Mouse (Mus musculus) cerebellum, adult 11-12 months (tissue): Measurements from ENCODE around the gene Ermard.
A peak's percentile ranks its signal among the peaks of the same experiment; 100 is the strongest.

ENCODE experiments used
- DNase-seq: peaks from one replicate; pipeline ENCODE4 v3.0.0; 2022

The Ermard gene

DNA sequence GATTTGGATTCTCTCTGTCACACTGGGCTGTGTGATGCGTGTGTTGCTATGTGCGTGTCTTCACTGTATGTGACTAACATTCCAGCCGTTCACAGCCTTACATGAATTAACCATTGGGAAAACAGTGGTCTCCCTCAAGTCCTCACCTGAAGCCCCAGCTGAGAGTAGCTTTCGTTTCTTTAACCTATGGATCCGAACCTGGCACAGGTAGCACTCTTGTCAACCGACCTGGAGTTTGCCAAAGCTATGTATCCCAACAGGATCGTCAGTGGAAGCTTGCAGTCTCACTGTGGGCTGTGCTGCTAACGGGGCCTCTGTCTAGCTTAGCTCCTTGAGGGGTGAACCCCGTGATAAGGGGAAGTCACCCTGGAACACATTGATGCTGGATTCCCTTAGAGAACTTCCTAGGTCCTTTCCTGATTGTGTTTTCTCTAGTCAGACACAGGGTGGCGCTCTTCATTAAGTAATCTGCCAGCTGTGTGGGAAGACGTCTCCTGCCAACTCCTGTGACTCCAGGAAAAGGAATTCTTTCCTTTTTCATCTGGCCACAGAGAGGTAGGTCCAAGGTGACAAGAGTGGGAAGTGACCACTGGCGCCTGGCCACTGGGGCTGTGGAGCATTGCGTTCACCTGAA is 24.5 kb downstream of the Ermard start:
- peak; percentile 36 for DNase-seq

DNA sequence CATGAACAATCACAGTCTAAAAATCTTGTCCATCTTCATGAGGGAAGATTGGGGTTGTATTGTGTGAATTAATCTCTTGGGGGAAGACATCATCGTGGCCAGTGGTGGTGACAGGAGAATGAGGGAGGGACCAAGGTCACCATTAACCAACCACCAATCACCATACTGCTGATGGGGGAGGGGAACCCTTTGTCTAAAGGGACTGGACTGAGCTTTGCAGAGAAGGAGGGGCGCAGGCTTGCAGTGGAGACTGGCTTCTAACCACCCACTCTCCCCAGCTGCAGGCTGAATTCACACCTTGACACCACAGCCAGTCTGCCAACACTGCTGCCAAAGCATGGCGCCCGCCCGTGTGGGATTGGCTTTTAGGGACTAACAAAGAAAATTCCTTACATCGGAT is 25.1 kb downstream of the Ermard start:
- no peak for DNase-seq

DNA sequence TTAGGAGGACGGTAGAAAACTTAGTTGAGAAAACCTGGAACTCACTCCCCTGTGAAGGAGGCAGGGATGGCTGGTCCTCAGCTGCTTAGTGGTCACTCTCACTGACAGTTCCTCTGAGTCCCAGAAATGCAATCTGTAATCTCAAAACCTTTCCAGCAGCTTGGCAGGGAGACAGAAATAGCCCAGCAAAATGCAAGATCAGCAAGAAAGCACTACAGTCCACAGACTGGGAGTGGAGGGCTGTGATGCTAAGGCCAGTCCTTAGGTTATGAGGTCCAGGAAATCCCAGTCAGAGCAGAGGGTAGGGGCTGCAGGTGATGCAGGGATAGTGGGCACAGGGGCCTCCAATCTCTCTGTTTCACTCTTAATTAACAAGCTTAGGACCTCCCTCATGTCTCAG is 25.9 kb downstream of the Ermard start:
- DNase-seq = no peak

DNA sequence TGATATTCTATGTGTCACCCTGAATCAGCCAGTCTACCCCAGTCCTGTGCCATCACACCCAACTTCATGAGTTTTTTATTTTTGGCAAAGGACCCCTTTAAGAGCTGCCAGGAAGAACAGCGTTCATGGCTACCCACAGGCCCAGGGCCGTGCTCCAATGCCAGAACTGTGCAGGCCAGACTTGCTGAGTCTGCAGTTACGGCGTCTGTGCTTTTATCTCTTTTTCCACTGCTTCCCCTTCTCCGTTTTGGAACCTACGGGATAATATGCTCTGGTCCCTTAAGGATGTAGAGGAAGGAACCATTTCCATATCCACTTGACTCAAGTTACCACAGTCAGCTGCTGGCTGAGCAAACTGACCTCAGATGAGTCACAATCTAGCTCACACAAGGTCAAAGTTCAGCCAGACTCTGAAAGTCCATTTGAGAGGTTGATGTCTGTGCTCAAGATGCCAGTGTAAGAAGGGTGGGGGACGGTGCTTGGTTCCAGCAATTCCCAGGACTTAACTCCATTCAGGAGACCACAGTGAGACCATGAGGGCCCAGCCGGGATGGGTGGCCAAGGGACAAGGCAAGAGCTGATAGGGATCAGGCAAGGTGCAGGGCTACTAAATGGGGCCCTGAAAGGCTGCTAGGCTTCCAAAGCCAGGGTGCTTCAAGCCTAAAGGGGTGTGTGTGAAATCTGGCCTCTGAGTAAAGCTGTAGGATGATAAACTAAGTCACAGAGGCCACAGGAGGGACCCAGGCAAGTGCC is 27.2 kb downstream of the Ermard start:
- DNase-seq = no peak

DNA sequence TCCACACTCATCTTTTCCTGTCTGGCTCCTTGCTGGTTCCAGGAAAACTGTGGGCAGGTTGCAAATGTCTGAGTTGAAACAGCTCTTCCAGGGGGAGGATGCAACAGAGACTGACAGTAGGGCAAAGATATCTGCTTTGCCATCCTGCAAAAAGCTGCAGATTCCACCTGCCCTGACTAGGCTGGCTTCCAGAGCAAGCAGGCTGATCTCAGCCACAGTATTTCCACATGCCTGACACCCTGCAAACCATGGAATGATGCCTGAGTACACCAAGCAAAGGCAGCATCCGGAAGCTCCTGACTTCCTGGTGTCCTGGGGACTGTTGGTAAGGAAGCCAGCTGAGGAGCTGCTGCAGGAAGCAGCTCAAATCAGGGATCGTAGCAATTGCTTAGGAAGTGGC is 28.1 kb downstream of the Ermard start:
- DNase-seq = no peak

DNA sequence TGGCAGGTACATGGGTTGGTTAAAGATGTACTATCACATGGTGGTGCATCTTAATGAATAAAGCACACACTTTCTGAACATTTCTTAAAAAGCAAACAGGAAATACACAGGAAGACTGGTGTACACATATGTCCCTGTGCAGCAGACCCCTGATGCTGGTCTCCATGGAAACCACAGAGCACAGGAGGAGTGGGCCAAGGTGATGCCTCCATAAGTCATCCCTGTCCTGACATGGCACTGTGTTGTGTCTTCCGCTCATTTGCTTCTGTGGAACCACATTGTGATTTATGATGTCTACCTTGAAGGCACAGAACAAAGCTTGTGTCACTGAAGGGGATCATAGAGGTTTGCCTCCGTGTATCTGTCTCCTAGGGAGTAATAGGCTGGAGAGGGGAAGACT is 31.2 kb downstream of the Ermard start:
- DNase-seq = no peak

DNA sequence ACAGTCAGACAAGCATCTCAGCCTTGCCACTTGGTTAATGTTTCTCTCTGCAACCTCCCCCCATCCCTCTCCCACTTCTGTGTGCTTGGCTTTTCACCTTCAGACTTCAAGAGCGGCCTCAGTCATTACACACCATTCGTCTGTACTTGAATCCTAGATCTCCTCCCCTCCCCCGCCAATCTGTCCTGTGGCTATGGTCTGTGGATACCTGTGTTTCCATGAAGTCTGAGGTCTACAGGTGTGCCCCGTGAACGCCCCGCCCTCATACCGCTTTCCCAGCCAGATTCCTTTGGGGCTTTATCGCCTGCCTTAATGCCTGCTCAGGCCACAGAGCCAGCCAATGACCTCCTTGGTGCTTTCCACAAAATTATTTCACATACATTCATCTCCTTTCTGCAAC is 34.0 kb downstream of the Ermard start:
- DNase-seq = no peak

DNA sequence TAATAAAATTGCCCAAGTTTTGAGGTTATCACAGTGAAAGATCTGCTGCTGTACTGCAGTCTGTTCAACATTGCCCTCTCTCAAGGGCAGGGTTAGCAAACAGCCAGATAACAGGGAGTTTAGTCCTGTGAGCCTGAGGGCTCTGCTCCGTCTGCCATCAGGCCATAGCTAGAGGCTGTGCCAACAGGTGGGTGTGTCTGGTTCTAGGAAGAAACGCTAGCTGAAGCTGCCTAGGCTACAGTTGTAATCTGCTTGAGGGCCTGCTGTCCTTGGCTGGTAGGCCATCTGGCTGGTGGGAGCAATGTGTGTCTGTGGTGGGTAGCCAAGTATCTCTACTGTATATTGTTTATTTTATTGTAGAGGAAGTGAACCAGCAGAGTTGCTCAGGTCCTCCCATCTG is 36.5 kb downstream of the Ermard start:
- DNase-seq = no peak

DNA sequence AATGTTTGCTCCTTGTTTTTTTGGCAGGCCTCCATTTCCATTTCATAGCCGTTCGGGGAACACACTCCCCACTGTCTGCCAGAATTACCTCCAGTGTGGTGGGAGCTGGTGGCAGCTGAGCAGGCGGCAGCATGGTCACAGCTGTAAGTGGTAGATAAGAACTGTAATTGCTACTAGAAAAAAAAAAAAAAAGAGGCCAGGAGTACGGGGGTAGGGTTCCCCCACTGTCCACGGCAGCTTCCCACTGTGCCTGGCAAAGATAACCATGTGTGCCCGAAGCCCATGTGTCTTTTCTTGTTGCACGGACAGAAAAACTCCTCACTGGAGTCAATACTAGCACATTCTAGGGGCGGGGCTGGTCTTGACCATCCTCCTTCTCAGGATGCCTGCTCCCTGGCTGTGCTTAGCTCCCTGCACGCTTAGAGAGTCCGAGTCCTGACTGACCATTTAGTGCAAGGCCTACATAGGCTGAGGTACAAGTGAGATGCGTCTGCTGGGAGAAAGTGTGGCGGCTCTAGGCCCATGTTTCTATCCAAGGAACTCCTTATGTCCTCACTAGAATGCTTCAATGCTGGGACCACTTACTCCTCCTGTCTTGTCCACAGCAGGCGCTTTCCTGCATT is 43.3 kb downstream of the Ermard start:
- no peak for DNase-seq

DNA sequence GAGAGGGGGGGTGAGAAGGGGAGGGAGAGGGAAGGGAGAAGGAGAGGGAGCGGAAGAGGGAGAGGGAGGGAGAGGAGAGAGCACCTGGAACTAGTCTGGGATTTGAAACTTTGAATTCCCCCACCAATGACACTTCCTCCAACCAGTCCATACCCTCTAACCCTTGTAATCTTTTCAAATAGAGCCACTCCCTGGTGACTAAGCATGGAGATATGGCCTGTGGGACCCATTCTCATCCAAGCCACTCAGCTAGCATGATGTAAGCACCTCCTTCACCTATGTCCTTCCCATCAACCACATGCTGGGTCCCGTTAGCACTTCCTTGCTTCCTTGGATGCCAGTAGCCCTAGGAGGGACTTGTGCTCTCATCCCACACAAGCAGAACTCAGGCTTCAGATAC is 44.0 kb downstream of the Ermard start:
- DNase-seq = no peak

DNA sequence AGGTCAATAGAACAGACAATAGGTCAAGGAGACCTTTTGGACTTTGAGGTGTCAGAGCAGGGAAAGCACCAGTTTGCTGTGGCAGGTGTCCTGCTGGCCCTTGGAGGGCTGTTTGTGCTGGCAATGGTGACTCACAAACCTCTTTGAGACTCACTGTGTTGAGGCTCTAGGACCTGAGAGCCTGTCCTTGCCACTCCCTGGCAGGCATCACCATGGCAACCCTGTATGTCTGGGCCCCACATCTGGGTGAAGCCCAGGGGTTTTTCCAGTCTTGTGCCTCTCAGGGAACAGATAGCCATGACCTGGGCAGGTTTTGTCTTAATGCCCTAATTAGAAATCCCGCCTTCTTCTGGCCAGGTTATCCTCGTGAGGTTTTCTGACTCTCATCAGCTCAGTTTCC is 47.2 kb downstream of the Ermard start:
- DNase-seq = no peak

DNA sequence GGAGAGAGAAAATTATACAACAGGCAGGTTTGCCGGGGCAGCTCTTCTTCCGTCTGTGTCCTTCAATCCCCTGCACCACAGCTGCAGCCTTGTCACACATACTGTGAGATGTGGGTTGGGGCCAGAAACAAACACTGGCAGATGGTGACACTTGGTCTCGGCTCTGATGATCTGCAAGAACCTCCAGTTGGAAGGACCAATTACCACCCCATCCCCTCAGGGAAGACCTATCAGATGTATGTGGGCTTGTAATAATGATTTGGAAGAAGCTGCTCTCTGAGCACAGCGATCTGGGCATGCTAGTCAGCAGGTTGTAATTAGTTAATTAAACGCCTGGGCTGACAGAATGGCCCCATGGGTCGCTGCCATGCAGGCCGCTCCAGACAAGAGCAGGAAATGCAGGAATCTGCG is 47.6 kb downstream of the Ermard start:
- DNase-seq = peak; percentile 42

DNA sequence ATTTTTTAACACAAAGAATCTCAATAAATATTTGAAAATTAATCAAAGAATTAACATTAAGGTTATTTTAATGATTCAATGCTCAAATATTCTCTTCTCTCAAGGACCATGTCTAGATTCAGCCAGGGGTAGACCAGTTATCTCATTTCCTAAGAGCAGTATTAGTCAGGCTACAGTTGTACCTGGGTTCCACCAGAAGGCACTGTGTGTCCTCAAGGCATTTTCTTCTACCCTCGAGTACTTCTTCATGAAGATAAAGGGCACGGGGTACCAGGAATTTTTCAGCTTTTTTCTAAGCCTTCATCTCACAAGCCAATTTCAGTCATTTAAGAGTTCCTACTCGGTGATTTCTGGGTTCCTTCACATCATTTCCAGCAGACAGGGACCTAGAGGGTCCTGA is 50.7 kb downstream of the Ermard start:
- no peak for DNase-seq

DNA sequence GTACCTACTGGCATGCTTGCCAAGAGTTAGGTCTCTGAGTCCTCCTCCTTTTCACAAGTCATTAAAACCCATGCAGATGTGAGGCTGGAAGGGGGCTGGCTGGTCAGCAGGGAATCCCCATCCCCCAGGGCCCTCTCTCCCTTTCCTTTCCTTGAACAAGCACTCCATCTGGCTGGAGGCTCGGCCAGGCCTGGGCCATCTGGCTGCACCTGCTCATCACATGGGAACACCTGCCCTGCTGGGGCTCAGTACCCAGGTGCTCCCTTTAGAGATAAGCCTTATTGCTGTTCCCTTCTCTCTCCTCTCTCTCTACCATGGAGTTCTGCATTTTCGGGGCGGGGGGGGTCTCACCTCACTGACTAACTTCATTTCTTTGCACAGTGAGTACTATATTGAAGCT is 52.5 kb downstream of the Ermard start:
- no peak for DNase-seq

DNA sequence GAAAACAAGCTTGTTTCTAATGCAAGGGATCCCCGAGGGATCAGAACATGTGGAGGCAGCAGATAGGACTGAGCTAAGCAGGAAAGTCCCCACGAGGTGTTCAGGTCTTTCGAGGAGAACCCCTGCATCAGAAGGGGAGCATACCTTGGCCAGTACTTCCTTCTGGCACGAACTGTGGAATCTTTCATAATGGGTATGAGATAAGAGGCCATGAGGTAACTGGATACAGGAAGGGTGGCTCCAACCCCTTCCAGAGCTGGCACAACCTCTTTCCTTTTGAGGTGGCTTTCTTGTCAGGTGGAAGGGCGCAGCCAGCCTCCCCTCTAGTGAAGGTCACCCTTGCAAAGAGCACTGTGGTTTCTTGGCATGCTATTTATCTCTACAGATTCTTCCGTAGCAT is 55.8 kb downstream of the Ermard start:
- DNase-seq = no peak

DNA sequence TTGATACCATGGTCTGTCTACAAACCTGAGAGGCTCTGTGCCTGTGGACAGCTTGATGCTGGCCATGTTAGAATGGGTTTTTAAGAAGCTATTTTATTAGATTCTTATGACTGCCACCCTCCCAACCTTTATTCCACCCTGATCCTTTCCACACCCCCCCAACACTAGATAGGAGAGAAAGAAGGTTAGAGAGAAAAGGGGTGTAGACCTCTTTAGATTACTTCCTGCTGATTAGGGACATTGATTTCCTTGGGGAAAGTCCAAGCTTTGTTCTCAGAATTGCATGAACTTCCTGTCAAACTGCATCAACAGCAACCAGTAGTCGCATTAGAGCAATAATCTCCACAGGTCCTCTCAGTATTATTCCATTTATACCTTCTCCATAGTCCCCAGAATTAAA is 57.7 kb downstream of the Ermard start:
- no peak for DNase-seq

DNA sequence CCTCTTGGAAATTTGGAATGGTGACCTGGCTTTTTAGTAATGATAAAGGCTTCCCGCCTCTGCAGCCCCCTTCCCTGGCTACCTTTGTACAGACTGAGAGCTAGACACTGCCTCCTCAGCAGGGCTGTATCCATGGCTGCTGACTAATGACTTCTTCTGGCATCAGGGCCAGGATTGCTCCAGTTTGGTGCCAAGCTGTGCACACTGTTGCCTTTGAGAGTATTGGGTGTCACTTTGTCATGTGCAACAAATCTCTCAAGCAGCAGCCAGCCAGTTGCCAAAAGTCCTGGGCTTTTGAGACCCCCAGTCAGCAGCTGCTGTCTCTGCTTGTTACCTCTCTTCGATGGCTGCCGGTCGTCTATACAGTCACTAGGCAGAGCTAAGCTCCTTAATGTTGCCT is 60.3 kb downstream of the Ermard start:
- DNase-seq = no peak

DNA sequence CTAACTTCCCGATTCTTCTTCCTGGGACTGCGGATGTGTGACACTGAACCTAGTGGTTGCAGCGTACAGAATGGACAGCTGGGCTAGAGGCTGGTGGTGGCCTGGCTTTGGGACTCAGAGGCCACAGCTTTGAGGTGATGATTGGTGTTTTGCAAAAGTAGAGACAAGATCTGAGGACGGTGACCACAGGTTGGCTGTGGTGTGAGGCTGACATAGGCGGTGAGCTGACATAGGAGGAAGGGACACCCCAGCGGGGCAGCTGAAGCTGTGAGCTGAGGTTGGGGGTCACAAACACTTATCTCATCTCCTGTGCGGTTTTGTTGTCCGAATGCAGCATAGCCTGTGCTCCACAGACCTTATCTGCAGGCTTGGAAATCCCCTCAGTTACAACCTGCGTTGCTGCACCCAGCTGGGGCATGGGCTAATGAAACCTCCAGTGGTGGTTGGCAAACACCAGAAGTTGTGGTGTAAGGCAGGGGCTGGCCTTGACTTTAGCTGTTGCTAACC is 66.2 kb downstream of the Ermard start:
- no peak for DNase-seq

DNA sequence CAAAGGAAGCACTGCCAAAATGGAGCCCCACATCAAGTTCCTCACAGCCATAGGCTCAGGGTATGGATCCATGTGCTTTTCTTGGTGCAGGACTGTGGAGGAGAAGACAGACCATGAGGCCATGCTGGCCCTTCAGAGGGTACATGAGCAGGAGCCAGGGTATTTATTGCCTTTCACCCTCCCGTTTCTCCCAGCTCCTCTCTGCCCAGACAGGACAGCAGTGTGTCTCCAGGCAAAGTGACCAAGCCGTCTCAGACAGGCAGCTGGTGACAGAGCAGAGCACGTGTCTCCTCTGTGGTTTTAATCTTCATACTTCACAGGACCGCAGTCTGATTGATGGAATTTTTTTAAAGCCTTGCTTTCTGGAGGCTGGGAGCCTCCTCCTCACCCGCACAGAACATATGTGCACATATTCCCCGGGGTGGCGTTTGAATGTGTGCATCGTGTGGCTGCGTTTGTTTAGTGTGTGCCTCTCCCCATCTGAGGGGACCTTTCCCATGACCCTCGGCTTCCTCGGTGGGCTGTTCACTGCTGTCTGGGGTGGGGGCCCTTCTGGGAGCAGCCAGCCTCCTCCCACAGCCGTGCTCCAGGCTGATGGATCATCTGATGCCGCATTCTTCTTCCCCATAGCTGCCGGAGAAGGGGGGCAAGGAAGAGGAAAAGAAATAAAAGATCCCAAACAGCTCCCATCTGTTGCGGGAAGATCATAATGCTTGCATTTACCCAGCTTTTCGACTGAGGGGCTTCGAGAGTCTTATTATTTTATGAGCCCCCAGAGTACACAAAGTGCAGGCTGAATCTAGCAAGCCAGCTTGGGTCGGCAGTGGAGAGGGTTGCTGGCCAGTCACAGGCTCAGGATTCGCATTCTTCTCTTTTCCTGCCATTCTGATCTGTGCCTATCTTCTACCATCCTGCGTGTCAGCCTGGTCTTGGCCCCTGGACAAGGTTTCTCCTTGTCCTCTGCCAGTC is 67.7 kb downstream of the Ermard start:
- no peak for DNase-seq

DNA sequence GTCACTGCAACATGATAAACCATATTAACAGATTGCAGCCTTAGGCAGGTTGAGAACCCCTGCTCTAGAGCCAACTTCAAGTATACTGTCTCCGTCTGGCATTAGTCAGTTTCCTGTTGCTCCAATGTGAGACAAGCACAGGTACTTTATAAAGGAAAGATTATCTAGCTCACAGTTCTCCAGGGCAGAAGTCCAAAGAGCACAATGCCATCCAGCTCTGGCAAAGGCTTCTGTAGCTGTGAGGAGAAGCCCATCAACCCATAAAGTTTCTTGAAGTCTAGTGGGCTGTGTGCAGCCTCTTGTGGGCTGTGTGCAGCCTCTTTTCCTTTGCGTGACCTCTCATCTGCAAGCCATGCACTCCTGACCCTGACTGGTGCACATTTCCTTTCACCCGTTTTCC is 74.5 kb downstream of the Ermard start:
- DNase-seq = no peak

DNA sequence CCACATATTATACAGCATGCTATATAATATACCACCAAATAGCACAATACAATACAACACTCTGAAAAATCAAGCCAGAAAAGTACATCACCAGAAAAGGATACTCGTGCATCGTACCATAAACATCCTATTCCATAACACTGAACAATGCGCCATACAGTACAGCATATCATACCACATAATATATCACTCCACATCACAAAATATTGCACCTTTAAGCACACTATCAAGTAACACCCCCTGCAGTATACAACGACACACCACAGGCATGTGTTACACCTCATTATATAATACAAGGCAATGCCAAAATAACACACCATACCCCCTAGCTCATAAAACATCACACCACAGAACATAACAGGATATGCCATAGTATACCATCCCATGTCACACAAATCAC is 79.1 kb downstream of the Ermard start:
- no peak for DNase-seq

DNA sequence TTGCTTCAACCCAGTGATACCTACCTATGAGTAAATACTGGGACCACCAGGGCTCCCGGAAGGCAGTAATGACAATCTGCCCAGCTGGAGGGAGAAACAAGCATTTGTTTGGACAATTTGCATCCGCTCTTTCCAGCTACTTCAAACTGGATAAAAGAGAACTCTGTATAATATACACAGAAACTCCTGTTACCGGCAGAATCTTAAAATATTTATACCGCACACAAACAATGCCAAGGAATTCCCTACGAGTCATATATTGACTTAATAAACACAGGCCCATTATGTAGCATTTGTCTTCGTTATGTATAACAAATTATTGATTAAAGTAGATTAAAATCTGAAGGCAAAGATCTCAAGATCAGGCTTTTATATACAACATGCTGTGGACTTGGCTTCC is 79.6 kb downstream of the Ermard start:
- DNase-seq = no peak

DNA sequence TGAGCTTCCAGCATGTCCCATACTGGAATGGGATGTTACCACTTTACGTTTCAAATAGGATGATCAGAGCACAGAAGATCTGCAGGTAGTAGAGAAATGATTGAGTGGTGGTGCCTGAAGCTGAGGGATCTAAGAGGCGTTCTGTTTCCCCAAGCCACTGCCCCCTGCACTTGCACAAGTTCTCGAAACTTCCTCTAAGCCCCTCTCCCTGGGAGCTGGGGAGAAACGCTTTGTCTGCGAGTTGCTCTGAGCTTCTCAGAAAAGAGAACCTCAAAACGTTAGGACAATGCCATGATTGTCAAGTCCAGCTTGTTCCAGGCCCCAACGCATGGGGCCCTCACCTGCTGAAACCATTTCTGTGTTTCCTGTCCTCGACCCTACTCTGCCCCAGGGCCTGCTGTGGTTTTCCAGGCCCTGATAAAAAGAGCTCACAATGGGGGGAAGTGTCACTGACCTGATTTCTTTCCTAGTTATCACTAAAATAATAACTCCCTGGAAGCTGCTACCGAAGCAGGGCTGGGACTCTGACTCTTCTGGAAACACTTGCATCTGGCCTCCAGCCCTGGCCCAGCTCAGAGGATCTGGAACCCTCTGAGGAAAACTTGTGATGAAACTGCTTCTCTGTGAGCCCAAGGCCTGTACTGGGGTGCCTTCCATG is 88.8 kb downstream of the Ermard start:
- no peak for DNase-seq
